Mouse (Mus musculus) lung, postnatal 36 days (tissue): ENCODE results near the gene Miga2.

Experiments
- DNase-seq: peaks from one replicate; pipeline ENCODE4 v3.0.0; 2022; ENCODE audit warnings: mixed read lengths

Gene Miga2

DNA sequence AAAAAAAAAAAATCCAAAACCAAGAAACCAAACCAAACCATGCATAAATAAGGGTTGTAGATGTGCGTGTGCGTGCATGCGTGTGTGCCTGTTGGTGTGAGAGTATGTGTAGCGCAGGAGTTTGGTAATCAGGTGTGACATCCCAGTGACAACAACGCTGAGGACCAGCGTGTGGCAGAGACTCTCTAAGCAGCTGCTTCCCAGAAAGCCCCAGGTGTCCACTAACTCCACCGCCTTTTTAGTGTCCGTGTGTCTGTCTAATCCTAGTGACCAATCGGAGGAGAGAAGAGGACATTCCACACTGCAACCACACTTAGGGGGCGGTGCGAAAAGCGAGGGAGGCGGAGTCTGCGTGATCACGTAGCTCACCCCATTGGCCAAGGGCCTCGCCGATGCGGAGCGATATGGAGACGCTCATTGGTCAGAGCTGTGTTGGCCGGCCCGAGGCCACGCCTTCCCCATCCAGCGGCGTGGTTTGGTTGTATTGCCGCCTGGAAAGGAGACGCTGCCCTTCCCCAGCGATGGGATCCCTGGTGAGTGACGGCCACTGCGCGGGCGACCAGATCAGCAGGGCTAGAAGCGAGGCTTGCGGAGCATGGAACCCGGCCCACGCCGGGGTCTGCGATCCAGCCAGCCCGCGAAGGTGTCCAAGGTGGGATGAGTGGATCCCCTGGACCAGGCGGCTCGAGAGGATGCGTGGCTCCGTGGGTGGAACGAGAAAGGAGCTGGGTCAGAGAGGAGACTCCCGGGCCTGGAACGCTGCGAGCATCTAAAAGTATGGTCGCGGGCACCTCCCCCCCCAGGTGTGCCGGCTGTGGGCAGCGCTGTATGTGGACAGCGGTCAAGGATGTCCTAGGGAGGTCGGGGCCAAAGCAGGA, at the start of gene Miga2:
Miga2 (plus strand) TSS at position 461 of the 878 bp plus-strand sequence.
- peak; percentile 100 for DNase-seq

DNA sequence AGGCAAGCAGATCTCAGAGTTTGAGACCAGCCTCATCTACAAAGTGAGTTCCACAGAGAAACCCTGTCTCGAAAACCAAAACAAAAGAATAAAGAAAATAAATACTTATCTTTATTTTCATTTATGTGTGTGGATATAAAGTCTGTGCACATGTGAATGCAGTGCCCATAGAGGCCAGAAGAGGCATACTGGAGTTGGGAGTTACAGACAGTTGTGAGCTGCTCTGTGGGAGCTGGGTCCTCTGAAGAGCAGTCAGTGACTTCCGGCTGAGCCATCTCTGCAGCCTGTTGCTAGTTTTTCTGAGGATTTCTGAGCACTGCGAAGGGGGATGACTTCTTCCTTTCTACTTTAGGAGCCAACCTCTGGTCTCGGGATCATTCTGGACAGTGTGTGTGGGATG, 47.9 kb upstream of the Miga2 start:
- no peak for DNase-seq

DNA sequence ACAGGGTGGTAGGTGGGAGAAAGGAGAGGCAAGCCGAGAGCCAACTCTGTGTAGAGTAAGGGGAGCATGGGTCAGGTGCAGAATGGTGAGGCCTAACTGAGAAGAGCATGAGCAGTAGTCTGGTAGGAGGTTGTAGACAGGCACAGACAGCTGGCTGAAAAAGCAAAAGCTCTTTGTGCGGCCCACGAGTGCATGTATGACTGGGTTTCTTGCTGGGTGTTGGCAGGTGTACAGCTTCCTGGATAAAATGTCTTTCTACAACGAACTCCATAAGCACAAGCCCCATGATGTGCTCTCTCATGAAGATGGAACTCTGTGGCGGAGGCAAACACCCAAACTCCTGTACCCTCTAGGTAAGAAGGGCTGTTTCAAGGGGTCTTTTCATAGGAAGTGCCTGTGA, 47.1 kb upstream of the Miga2 start:
- no peak for DNase-seq

DNA sequence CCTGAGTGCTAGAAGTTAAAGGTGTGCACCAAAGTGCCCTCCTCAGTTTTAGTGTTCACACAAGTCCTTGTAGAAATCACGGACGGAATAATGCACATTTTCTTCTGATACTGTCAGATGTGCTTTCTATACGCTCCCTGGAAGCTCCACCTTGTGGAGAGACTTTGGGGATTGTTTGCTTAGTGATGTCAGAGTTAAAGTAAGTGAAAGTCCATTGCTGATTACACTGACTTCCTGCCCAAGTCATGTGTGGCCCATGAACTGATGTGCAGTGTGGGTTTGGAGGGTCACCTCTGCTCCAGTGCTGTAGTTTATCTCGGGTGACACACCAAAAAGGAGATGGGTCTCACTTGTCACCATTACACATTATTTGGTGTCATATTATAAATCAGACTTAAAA, 44.8 kb upstream of the Miga2 start:
- peak; percentile 15 for DNase-seq

- DNase-seq = no peak
Observed at GRCm38 (mm10) chr2:30323111-30323510, 40.9 kb upstream of the Miga2 start.

DNA sequence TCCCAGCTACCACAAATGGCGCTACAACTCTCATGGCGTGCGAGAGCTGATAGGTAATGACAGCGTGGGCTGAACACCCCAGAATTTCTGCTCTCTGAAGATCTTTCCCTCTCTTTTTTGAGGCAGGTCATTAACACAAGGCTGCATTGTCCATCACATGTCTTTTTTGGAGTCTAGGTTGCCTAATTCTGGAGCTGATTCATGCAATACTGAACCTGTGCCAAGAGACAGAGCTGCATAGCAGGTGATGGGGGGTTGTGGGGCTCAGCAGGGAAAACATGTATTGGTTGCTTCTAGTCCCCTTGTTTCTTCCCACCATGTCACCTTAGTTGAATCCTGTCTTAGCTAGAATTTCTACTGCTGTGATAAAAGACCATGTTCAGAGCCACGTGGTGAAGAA, 38.7 kb upstream of the Miga2 start:
- no peak for DNase-seq

- no peak for DNase-seq
Observed at GRCm38 (mm10) chr2:30327276-30327675, 36.8 kb upstream of the Miga2 start.

GRCm38 (mm10) chr2:30328791-30329190, 35.2 kb upstream of the Miga2 start:
- DNase-seq = peak; percentile 10

DNA sequence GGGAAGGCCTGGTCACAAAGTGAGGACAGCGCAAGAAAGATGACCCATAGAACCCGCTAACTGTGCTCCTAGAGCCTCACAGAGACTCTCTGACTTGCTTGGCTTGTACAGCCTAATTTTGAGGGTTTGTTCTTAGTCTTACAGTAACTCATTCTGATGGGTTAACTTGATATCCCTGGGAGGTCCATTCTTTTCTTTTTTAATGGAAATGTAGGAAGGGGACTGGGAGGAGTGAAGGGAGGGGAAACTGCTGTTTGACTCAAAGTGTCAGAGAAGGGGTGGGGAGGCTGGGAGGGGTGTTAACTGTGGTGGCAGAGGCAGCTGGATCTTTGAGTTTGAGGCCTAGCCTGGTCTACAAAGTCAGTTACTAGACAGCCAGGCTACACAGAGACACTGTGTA, 28.7 kb upstream of the Miga2 start:
- no peak for DNase-seq

GRCm38 (mm10) chr2:30336174-30336915, 27.7 kb upstream of the Miga2 start:
- DNase-seq = no peak

GRCm38 (mm10) chr2:30337179-30337578, 26.9 kb upstream of the Miga2 start:
- no peak for DNase-seq

GRCm38 (mm10) chr2:30342061-30342460, 22.0 kb upstream of the Miga2 start:
- DNase-seq = no peak

DNA sequence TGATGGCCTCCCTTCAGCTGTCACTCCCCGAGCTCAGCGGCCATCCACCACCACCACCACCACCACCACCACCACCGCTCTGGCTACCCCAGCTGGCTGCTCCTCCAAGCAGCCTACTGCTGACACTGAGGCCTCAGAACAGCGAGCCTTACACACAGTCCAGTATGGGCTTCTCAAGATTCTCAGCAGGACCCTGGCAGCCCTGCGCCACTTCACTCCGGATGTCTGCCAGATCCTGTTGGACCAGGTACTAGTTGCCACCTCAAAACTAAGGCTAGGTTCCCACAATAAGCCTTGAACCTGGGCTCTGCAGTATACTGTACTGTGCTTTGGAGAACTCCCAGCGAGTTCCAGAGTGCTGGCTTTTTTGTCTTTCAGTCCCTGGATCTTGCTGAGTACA, 21.5 kb upstream of the Miga2 start:
- no peak for DNase-seq

GRCm38 (mm10) chr2:30343601-30344137, 20.4 kb upstream of the Miga2 start:
- DNase-seq = peak; percentile 41

- DNase-seq = no peak
Observed at GRCm38 (mm10) chr2:30345971-30346676, 17.9 kb upstream of the Miga2 start.

- DNase-seq = no peak
Observed at GRCm38 (mm10) chr2:30349196-30349595, 14.8 kb upstream of the Miga2 start.

DNA sequence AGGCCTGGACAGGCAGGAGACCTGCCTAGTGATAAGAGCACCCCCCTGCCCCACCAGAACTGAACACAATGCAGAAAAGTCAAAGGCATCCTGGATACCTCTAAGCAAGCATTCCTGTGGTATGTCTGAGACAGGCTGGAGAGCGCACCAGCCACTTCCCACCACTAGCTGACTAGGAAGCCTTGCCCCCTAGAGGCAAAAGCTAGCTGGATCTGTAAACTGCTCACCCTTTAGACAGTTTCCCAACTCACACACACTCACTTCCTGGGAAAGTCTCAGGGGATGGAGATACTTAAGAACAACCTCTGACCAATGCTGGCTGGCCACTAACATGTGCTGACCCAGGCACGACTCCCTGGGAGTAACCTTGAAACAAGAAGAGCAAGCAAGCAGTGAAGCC, 12.9 kb upstream of the Miga2 start:
- no peak for DNase-seq

- peak; percentile 33 for DNase-seq
Observed at GRCm38 (mm10) chr2:30355861-30356260, 8.2 kb upstream of the Miga2 start.

DNA sequence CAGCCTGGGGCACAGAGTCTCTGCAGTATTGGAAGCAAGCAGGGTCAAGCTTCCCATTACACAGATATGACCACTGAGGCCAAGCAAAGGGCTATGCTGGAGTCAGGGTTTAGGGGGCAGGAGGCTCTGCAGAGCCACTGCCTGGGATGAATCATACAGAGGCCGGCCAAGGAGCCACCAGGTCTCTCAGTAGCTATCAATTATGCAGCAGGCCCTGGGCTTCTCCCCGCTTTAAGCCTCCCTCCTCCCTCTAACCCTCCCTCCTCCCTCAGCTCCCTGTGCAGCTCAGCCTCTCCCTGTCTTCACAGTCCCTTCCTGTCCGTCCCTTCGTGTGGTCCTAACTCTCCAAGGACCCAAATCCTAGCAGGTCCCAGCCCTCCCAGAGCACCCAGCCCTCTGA, 7.8 kb upstream of the Miga2 start:
- DNase-seq = no peak

GRCm38 (mm10) chr2:30356906-30357305, 7.1 kb upstream of the Miga2 start:
- DNase-seq = no peak

GRCm38 (mm10) chr2:30357552-30358510, 6.2 kb upstream of the Miga2 start:
- no peak for DNase-seq
